Mouse (Mus musculus): ENCODE results near the gene Slf2. TPM values are rescaled to one million over a fixed set of nuclear protein-coding genes. Genes with fewer than 3 reads are reported as not detected.

The Slf2 gene
- polyA plus RNA-seq, 1 experiment from 2014 or later: 28.3 TPM

GRCm38 (mm10) chr19:44988321-44988720, 57.4 kb downstream of the Slf2 start:
- Histone ChIP-seq H3K27ac (replicated peaks) (peak overlapping the region; percentile 74; the same call in 1 of the 2 replicates), H3K9ac (peak overlapping the region; percentile 84), H3K4me1 (replicated peaks) (peaks cover 31% of the 10 kb centered on the region), H3K27me3 (no peaks in the 10 kb centered on the region), H3K36me3 (peaks cover 8% of the 10 kb centered on the region), H3K9me3 (no peaks in the 10 kb centered on the region), H3K4me2 (peak overlapping the region; percentile 77), H3K4me3 (peak overlapping the region; percentile 78)
- ATAC-seq (ENCODE audit: low FRiP score, low read depth): no peak
- 30% methylated on average over 9 of the region's 9 CpGs for WGBS

- H3K27me3 ChIP-seq: no peaks in the 10 kb centered on the region
- peak; percentile 86 for ATAC-seq (ENCODE audit: low FRiP score, low read depth)
- peak within 1 kb of the TSS; percentile 74 for H3K27ac ChIP-seq (replicated peaks)
- H3K4me2 ChIP-seq: peak within 1 kb of the TSS; percentile 77
- H3K36me3 ChIP-seq: peaks cover 8% of the 10 kb centered on the region
- peaks cover 31% of the 10 kb centered on the region for H3K4me1 ChIP-seq (replicated peaks)
- WGBS: under 1% methylated on average over 55 of the region's 58 CpGs
- H3K4me3 ChIP-seq: peak within 1 kb of the TSS; percentile 78
- H3K9ac ChIP-seq: peak within 1 kb of the TSS; percentile 84
- H3K9me3 ChIP-seq: no peaks in the 10 kb centered on the region
These were observed 58.0 kb downstream of the Slf2 start, which contains the start of gene Sema4g for GRCm38 (mm10) chr19:44988831-44989566. Gene Sema4g, plus strand, starts transcription at chr19:44989101.

- peaks cover 11% of the 10 kb centered on the region for H3K36me3 ChIP-seq
These were observed 58.9 kb downstream of the Slf2 start for GRCm38 (mm10) chr19:44989567-44990495.

GRCm38 (mm10) chr19:44991031-44991430, 60.1 kb downstream of the Slf2 start:
- Histone ChIP-seq H3K4me3 (peak overlapping the region; percentile 78), H3K9me3 (no peaks in the 10 kb centered on the region), H3K4me1 (replicated peaks) (peaks cover 31% of the 10 kb centered on the region), H3K27me3 (no peaks in the 10 kb centered on the region), H3K9ac (0 out of 2 replicates have a peak overlapping the region, but pooled peaks have one; percentile 84), H3K27ac (replicated peaks) (no peak overlapping the region), H3K4me2 (peak overlapping the region; percentile 77), H3K36me3 (peaks cover 12% of the 10 kb centered on the region)
- no peak for ATAC-seq (ENCODE audit: low FRiP score, low read depth)
- WGBS: 77% methylated on average over 8 of the region's 8 CpGs

More at GRCm38 (mm10) chr19:44989567-44990495, 58.9 kb downstream of the Slf2 start:
- peak overlapping the region; percentile 78 for H3K4me3 ChIP-seq
- H3K4me1 ChIP-seq (replicated peaks): peaks cover 31% of the 10 kb centered on the region
- peak overlapping the region; percentile 74 for H3K27ac ChIP-seq (replicated peaks)
- H3K27me3 ChIP-seq: no peaks in the 10 kb centered on the region
- ATAC-seq (ENCODE audit: low FRiP score, low read depth): peak; percentile 0
- peak overlapping the region; percentile 84 for H3K9ac ChIP-seq
- no peaks in the 10 kb centered on the region for H3K9me3 ChIP-seq
- 3% methylated on average over 20 of the region's 22 CpGs for WGBS
- H3K4me2 ChIP-seq: peak overlapping the region; percentile 77

- H3K9ac ChIP-seq: no peak overlapping the region
- no peak overlapping the region for H3K4me3 ChIP-seq
- peaks cover 31% of the 10 kb centered on the region for H3K4me1 ChIP-seq (replicated peaks)
- H3K4me2 ChIP-seq: no peak overlapping the region
- no peaks in the 10 kb centered on the region for H3K9me3 ChIP-seq
- no peak for ATAC-seq (ENCODE audit: low FRiP score, low read depth)
- no peaks in the 10 kb centered on the region for H3K27me3 ChIP-seq
- 46% methylated on average over 7 of the region's 7 CpGs for WGBS
- H3K36me3 ChIP-seq: peaks cover 23% of the 10 kb centered on the region
- no peak overlapping the region for H3K27ac ChIP-seq (replicated peaks)
These were observed 61.3 kb downstream of the Slf2 start for GRCm38 (mm10) chr19:44992246-44992645.

GRCm38 (mm10) chr19:44992712-44993111, 61.8 kb downstream of the Slf2 start:
- Histone ChIP-seq H3K4me1 (replicated peaks) (peaks cover 31% of the 10 kb centered on the region), H3K36me3 (peaks cover 27% of the 10 kb centered on the region), H3K4me2 (no peak overlapping the region), H3K4me3 (no peak overlapping the region), H3K9ac (no peak overlapping the region), H3K27ac (replicated peaks) (no peak overlapping the region), H3K9me3 (no peaks in the 10 kb centered on the region), H3K27me3 (no peaks in the 10 kb centered on the region)
- no peak for ATAC-seq (ENCODE audit: low FRiP score, low read depth)
- WGBS: 73% methylated on average over 7 of the region's 7 CpGs

GRCm38 (mm10) chr19:44997786-44998185, 66.8 kb downstream of the Slf2 start:
- no peak for ATAC-seq (ENCODE audit: low FRiP score, low read depth)
- Histone ChIP-seq H3K36me3 (peaks cover 70% of the 10 kb centered on the region), H3K27ac (replicated peaks) (no peak overlapping the region), H3K4me3 (no peak overlapping the region), H3K9me3 (no peaks in the 10 kb centered on the region), H3K4me1 (replicated peaks) (no peaks in the 10 kb centered on the region), H3K4me2 (no peak overlapping the region), H3K9ac (no peak overlapping the region), H3K27me3 (no peaks in the 10 kb centered on the region)
- 81% methylated on average over 11 of the region's 11 CpGs for WGBS

GRCm38 (mm10) chr19:44999647-45000046, 68.7 kb downstream of the Slf2 start:
- H3K27me3 ChIP-seq: no peaks in the 10 kb centered on the region
- WGBS: 86% methylated on average over 8 of the region's 8 CpGs
- H3K4me2 ChIP-seq: no peak overlapping the region
- H3K9ac ChIP-seq: no peak overlapping the region
- H3K4me3 ChIP-seq: no peak overlapping the region
- H3K27ac ChIP-seq (replicated peaks): no peak overlapping the region
- H3K9me3 ChIP-seq: no peaks in the 10 kb centered on the region
- ATAC-seq (ENCODE audit: low FRiP score, low read depth): no peak
- peaks cover 5% of the 10 kb centered on the region for H3K4me1 ChIP-seq (replicated peaks)
- H3K36me3 ChIP-seq: peaks cover 73% of the 10 kb centered on the region

- H3K4me1 ChIP-seq (replicated peaks): peaks cover 24% of the 10 kb centered on the region
- no peak overlapping the region for H3K4me2 ChIP-seq
- H3K9me3 ChIP-seq: no peaks in the 10 kb centered on the region
- no peak overlapping the region for H3K27ac ChIP-seq (replicated peaks)
- H3K9ac ChIP-seq: no peak overlapping the region
- WGBS: 65% methylated on average over 3 of the region's 3 CpGs
- H3K36me3 ChIP-seq: peaks cover 59% of the 10 kb centered on the region
- no peak overlapping the region for H3K4me3 ChIP-seq
- ATAC-seq (ENCODE audit: low FRiP score, low read depth): no peak
- no peaks in the 10 kb centered on the region for H3K27me3 ChIP-seq
These were observed 71.3 kb downstream of the Slf2 start for GRCm38 (mm10) chr19:45002301-45002700.

- Histone ChIP-seq H3K4me2 (no peak overlapping the region), H3K4me3 (no peak overlapping the region), H3K9me3 (no peaks in the 10 kb centered on the region), H3K9ac (no peak overlapping the region), H3K4me1 (replicated peaks) (peaks cover 36% of the 10 kb centered on the region), H3K36me3 (peaks cover 43% of the 10 kb centered on the region), H3K27ac (replicated peaks) (no peak overlapping the region), H3K27me3 (no peaks in the 10 kb centered on the region)
- WGBS: 88% methylated on average over 7 of the region's 7 CpGs
- ATAC-seq (ENCODE audit: low FRiP score, low read depth): no peak
These were observed 73.0 kb downstream of the Slf2 start for GRCm38 (mm10) chr19:45003740-45004516.

GRCm38 (mm10) chr19:45005444-45005843, 74.5 kb downstream of the Slf2 start, which contains the start of gene Twnk:
Gene Twnk, plus strand, starts transcription at chr19:45005663.
- H3K9me3 ChIP-seq: no peaks in the 10 kb centered on the region
- H3K27me3 ChIP-seq: no peaks in the 10 kb centered on the region
- peaks cover 40% of the 10 kb centered on the region for H3K4me1 ChIP-seq (replicated peaks)
- peak within 1 kb of the TSS; percentile 72 for H3K9ac ChIP-seq
- peaks cover 32% of the 10 kb centered on the region for H3K36me3 ChIP-seq
- H3K27ac ChIP-seq (replicated peaks): peak within 1 kb of the TSS; percentile 81
- WGBS: 12% methylated on average over 16 of the region's 16 CpGs
- H3K4me2 ChIP-seq: peak within 1 kb of the TSS; percentile 95
- H3K4me3 ChIP-seq: peak within 1 kb of the TSS; percentile 100
- ATAC-seq (ENCODE audit: low FRiP score, low read depth): no peak
